Mouse (Mus musculus) liver, embryonic 14.5 days (tissue): ENCODE measurements at regions not wholly inside any gene's neighbourhood (a gene's known extent, or its start where the extent isn't known, plus 50 kb on each side); places are given as distances from the start of the nearest gene placed in this dataset.

Experiments
- CTCF ChIP-seq: IDR thresholded peaks from 2 replicates; pipeline ENCODE4 v1.5.1; 2016; ENCODE audit warnings: antibody characterized with exemption, low read depth, control low read depth
- EP300 ChIP-seq: IDR thresholded peaks from 2 replicates; pipeline ENCODE4 v1.6.1; 2016; ENCODE audit warnings: antibody characterized with exemption, low read depth

DNA sequence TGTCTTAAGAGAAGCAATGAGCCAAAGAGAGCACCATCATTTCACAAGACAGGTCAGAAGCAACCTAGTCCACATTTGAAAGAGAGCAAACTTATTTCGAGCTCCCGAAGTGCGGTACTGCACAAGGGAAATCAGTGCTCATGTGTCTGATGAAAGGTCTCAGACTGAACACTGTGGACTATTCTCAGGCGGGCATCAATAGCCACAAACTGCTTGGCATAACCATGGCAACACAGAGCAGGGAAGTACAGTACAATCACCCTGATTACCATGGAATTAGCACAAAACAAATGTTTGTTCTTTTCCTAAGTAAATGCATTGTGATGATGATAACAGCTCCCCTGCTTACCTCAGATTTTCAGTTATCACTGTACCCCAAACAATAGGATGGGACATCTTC lies 312.2 kb upstream of the Arrdc4 start:
- TF ChIP-seq CTCF (no peak), EP300 (no peak)
